Mouse (Mus musculus) NIH3T3 (cell line): ENCODE measurements at regions not wholly inside any gene's neighbourhood (a gene's known extent, or its start where the extent isn't known, plus 50 kb on each side); places are given as distances from the start of the nearest gene placed in this dataset.

ENCODE experiments used
- DNase-seq: peaks from one replicate; pipeline ENCODE4 v3.0.0-alpha.2; 2012; ENCODE audit warnings: low read depth

DNA sequence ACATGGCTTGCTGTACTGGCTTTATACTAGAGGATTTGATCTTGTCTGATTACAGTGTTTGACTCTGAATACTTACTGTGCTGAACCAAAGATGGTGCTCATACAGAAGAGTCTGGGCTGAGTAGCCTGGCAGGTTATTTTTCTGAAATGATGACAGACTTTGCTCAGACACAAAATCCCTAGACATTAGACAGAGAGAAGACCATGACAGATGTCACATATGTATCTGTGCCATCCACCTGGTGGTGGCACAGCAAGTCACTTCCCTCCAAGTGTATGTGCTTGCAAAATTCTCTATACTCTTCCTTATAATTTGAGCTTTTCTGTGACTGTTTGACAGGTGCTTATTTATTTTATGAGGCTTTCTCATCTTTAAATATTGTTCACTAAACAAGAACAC lies 80.7 kb downstream of the Gm7361 start:
- no peak for DNase-seq

DNA sequence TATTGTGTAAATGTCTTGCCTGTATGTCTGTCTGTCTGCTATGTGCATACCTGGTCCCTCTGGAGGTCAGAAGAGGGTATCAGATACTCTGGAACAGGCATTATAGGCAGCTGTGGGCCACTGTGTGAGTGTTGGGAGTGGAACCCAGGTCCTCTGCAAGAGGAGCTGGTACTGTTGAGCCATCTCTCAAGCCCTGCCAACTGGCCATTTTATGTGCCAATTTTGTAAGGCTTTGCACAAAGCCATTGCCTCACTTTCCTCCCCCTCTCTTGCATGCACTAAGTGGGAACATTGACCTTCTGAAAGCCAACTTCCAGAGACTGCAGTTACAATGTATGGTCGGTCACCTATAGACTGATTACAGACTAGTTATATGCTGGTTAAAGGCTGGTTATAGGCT lies 81.8 kb downstream of the Gm7361 start:
- no peak for DNase-seq

DNA sequence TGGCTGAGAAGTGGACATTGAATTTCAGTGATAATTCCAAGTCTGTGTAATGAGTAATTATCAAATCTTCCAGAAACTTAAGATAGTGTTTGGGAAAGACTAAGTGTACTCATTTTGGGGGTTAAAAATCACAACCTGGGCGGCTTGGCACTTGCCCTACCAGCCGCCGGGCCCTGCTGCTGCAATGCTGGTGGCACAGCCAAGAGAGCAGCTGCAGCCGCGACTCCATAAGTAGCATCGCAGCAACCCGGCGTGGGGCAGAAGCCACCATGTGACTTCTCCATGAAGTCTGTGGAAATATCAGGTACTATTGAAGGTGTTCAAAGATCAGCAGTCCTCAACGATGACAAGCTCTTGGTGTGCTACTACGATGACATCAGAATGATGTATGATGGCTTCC lies 97.7 kb downstream of the Gm7361 start:
- DNase-seq, result no peak

DNA sequence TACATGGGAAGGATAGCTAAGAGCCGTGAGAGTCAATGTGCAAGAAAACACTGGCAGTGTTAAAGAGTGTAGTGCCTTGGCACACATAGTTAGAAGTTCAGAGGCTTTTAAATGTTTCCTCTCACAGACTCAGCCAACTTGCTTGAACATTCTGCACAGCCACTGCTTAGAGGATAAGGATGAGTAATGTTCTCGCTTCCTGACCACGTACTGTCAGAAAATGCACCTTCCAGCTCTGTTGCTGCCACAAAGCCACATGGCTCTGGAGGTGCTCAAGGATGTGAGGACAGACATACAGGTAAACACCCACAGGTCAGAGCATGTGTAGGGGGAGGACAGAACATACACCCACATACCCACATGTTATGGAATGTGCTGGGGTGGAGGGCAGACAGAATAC lies 101.6 kb downstream of the Gm7361 start:
- no peak for DNase-seq

DNA sequence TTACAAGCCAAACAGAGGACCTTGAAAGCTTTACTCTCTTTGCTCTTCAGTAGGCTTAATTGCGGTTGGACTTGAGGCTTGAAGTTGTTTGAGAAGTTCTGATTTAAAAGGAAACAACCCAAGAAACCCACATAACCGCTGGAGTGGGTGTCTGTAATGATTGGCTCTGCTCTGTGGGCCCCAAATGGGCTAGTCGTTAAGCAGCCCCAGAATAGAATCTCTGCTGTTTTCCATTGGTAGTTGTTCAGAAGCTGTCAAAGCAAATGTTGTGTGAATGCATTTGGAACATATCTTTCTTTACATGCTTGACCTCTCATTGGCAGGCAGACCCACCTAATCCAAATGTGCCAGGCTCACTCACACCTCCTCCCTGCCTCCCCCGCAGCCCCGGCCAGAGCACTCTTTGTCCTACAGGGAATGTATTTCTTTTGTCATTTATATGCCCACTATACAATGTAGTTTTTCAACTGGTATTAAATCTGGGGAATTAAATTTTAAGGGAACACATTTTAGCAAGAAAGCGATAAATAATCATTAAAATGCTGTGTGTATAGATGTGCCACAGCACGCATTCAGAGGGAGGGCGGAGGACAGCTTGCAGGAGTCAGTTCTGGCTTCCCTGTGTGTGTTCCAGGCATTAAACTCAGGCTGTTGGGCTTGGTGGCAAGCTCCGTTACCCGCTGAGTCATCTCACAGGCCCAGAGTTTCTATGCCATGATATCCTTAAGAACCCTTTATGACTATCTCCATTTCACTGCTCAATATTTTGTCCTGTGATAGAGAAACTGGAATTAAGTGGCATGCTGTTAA lies 116.9 kb downstream of the Gm7361 start:
- DNase-seq, result no peak

DNA sequence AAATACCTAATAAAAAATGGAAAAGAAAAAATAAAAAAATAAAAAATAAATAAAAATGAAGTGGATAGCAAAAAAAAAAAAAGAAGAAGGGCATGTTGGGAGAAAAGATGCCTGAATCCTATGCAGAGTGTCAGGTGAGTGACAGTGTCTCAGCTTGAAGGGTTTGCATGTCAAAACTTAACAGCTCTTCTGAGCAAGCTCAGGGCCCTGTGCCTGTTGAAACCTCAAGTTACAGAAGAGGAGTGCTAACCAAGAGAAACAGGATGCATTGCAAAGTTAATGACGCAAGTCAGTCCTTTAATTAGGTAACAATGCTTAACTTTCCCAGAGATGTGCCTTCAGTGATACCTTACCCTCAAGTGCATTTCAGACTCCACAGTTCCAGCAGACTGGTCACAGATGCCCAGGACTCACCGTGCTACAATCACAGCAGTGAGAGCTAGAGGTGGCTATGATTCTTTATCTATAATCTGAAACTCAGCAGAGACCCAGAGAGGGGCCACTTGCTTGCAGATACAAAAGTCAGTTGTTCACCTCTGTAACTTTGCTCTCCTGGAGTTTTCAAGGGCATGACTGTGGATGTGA lies 149.7 kb downstream of the Gm7361 start:
- no peak for DNase-seq

DNA sequence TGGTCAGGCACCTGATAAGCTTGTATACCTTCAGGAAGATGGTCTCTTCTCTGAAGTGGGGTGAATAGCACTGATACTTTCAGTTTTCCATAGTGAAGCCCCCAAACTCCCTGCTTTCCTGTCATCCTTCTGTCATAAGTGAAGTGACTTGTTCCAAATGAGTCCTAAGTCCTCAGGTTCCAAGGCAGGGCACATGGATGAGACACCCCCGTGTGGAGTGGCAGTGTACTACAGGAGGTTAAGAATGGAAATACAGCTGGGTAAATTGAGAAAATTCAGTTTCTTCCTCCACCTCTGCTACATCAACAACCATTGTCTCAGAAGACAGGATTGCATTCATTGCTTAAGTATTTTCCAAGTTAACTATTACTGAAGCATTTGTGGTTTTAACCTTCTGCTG lies 155.7 kb downstream of the Gm7361 start:
- no peak for DNase-seq

DNA sequence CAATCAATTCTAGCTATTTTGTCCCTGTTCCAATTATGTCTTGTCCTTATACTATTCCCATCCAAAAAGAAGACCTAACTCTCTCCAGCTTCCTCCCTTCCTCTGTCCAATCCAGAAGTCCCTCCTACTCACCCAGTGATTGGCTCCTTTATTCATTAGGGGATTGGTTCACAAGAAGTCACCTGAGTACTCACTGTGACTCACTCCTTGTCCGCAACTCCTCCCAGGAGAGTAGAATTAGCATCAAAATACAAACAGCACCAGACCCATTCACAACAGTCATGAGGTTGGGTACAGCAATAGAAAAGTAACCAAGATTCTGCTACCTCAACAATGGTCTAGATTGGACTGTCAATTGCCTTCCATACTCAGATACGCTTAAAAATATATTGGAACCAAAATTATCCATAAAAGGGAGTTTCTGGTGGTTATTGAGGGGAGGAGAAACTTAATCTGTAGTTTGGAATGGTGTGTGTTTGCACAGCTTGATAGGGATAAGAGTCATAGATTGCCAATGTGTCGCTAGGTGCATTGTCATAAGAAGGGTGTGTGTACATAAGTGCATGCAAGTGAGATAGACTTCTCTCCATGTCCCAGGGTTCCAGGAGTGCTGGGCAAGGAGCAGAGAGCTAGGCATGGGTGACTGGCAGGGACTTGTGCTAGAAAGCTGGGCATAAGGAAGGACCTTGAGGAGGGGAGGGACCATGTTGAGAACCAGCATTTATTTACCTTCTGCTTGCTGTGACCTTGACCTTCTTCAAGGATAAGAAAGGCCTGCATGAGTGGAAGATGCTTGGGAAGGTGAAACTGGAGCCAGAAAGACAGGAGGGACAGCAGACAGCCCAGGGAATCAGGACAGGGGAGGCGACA lies 187.1 kb downstream of the Gm7361 start:
- DNase-seq, result no peak

DNA sequence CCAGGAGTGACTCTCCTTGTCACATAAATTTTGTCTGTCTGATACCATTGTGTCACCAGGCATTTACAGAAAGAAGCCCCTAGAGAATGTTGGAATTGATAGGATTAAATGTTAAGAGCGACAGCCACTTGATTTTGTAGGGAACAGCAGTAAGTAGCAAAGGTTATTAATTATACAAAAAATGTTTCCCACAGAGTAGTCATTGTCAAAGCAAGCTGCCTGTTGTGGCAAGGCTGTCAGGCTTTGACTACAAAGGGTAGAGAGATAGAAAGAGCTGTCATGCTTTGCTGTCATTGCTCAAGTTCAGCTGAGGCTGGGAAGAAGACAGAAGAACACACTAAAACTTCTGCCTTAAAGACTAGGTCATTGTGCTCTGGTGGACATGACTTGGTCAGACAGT lies 193.8 kb downstream of the Gm7361 start:
- DNase-seq, result no peak

DNA sequence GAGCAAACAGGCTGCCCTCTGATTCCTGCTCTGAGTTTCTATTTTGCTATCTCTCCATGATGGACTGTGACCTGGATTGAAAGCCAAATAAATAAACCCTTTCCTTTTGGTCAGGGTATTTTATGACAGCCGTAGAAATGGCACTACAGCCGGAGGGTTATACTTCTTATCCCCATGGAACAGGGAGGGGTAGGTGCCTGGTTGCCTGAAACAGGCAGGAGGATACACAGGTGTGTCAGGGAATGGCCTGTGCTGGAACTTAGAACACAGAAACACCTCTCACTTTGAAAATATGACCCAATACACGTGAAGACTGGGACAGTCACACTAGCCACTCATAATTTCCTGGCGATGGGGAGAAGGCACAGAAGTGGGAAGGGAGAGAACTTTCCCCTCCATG lies 200.1 kb downstream of the Gm7361 start:
- no peak for DNase-seq

DNA sequence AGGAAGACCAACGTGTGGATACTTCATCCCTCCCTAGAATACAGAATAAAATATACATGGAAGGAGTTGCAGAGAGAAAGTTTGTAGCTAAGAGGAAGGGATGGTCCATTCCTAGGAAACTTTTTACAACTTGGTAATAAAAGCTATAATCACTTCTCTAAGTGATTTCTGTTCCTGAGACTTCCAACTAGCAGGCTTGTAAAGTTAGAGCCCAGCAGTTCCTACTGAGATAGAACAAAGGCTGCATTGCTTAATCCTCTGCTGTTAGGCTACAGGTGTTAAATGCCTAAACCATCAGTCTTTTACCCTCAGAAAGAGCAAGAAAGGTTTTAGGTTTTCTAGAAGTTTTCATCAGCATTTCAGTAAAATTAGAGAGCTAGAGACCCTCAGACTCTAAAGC lies 209.2 kb downstream of the Gm7361 start:
- no peak for DNase-seq

DNA sequence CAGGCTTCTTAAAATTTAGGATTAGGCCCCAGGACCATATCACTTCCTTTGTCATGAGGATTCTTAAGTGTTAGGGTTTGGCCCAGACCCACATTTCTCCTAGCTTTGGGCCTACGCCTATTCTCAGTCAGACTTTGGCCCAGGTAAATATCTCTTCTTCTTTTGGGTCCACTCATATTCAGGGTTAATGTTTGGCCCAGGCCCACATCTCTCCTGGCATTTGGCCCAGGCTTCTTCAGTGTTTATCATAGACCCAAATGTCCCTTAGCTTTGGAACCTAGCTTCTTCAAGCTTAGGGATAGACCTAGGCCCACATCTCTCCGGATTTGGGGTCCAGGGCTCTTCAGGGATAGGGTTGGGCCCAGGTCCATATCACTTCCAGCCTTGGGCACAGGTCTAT lies 228.2 kb downstream of the Gm7361 start:
- DNase-seq, result no peak

DNA sequence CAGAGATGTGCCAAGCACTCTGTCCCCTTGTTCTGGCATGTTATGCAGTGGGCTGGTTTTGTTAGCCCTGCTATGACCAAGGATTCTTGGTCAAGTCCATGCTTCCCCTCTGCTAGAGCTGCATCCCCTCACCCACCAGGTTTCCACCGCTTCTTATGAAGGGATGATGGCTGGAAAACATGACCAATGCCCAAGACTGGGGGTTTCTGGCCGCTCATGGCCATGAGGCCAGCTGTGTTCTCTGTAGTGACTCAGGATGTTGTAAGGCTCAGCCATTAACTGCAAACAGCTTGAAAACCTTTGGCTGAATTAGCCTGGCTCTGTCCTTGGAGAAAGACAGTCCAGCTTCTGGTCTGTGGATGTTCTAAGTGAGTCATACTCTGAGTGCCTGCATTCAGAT lies 236.5 kb downstream of the Gm7361 start:
- DNase-seq, result no peak

DNA sequence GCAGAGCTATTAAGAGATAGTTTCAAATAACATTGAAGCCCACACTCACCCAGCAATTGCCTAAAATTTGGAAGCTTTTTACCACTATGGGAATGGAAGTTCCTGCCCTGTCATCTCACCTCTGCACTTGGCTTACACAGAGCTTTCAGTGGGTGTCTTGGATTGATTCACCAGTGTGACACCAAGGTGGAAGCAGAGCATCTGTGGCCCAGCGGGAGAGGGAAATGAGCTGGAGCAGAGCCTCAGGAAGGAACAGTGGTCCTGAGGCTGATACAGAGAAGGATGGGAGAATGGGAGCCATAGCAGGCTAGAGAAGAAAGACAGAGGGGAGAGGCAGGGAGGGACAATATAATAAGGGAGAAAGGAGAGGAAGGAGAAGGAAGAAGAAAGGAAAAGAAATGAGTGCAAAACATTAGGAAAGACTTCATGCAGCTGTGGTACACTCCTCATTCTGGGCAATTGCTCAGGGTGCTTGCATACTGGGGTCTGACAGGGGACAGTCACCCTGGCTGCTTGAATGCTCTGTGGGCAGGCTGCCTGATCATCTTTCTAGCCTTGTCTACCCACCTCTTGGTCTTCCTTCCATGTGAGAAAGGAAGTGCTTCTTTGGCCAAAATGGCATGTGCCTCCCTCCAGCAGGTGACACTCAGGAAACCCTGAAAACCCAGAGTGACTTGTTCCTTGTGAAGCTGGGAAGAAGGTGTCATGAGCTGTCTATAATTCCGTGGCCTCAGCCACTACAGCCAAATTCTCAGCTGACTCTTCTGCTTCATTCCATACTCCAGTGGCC lies 240.3 kb downstream of the Gm7361 start:
- no peak for DNase-seq

DNA sequence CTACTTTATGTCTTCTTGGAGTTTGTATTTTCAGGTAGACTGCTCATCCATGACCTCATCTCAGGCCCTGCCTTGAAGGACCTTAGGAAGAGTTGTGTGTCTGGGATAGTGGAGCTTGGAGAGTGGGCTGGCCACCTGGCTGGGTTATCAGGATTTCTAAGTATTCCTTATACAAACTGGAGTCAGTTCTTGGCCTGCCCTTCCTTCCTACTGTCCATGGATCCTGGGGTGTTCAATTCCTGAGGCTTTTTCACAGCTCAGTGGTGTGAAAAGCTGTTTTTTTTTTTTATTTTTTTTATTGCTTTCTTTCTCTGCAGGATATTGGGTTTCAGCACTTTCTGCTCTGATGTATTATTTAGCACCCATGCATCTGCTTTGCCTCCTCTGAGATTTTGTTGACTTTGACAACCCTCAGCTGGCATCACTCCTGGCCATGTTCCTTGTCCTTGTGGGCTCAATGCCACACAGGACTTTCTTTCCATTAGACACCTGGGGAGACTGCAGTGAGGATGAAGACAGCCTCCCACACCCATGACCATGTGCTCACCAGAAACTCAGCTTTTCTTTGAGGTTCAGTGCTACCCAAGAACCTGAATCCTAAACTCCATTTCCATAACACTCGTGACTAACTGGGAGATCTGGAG lies 252.2 kb downstream of the Gm7361 start:
- DNase-seq, result no peak

DNA sequence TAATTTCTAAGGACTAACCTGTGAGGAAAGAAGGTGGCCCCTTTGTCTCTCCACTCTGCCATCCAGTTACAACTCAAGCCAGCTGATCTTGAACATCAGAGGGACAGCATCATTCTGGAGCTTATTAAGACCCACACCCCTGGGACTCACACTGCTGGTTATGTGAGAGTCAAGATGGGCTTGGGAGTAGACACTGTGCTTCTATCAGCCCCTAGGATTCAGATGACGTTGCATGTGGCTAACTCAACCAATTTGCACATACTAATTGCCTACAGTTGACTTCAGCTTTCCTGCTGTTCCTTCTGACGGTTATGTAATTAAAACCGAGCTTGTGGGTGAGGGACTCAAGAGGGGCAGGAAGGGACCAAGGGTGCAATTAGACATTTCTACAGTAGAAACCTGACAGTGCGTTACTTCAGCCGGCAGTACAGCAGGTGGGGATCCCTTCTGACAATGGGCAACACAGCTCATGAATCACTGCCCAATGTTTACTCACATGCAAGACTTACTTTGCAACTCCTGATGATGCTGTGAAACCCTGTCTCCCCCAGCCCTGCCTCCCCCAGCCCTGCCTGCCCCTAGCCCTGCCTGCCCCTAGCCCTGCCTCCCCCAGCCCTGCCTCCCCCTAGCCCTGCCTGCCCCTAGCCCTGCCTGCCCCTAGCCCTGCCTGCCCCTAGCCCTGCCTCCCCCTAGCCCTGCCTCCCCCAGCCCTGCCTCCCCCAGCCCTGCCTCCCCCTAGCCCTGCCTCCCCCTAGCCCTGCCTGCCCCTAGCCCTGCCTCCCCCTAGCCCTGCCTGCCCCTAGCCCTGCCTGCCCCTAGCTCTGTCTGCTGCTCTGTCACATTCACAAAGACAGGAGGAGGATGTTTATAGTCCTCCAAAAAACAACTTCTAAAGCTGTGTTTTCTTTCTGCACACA lies 255.8 kb downstream of the Gm7361 start:
- no peak for DNase-seq

DNA sequence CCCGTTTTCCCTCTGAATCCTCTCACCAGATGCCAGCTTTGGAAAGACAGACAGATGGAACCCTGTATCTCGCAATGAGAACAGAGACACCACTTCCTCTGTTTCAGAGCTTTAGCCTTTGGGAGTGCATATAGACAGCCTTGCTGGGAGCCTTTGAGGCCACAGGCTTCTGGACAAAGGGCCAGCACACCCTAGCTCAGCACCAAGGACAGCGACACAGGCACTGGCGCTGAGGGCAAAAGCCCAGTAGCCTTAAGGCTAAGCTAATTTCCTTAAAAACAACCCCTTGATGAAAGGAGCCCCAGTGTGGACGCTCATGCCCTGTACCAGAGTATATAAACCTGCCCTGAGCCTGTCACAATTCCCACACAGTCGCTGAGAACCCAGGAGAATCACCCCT lies 278.1 kb downstream of the Gm7361 start:
- DNase-seq, result peak; percentile 67

DNA sequence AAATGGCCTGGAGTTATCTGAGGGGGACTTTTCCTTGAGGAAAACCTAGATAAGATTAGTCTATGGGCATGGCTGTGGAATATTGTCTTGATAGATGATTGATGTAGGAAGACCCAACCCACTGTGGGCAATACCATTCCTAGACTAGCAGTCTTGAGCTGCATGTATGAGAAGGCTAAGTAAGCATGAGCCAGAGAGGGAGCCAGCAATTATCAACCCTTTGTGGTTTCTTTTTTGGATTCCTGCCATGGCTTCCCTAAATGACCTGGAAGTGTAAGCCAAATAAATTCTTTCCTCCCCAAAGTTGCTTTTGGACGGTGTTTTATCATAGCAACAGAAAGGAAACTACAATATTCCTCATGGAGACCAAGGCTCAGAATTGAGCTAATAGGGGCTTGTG lies 253.7 kb upstream of the Dpp6 start:
- no peak for DNase-seq

DNA sequence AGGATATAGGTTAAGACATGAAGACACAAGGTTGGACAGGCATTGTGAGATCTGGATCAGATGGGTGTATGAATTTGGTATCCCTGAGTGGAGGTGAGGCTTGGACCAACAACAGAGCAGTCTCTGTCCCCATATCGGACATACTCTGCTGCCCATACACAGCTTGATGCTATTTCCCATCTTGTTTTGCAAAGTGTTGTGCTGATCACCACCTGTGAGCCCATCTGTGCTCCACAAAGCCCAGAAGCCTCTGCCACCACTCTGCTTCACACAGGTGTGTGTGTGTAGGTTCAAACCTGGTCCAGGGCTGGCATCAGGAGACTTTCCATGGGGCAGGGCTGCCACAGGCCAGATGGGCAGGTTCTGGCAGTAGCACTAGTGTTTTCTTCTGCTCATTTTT lies 252.9 kb upstream of the Dpp6 start:
- DNase-seq, result no peak

DNA sequence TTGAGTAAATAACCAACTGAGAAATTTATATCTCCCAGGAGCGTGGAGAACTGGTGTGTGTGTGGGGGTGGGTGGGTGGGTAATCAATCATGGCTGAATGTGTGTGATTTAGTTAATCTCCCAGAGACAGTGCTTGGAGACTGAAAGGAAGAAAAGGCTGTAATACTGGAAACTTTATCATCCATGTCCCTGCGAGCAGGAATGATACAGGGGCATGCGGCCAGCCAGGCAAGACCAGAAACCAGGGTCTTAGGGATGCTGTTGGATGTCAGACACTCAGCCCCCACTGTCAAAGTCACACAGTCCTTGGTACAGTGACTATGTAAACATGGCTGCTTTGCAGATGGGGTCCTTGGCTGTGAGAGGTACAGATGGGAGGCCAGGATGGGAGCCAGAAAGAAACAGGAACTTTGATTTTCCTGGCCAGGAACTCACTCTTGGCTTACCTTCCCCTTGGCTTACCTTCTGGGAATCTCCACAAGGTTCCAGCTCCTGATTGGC lies 244.3 kb upstream of the Dpp6 start:
- DNase-seq, result no peak

DNA sequence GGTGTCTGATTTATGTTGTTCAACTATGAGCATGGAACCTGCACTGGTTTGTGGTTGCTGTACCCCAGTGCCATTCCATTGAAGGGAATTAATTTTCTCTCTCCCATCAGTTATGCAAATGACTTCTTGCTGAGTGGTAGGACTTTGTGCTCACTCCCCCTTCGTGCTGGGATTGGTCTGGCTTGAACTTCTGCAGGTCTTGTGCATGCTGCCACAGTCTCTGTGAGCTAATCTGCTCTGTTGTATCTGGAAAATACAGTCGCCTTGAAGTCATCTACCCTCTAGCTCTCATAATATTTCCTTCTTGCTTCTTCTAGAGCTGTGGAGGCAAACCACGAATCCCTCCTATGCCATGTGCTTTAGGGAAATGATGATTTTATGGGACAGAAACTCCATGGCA lies 243.6 kb upstream of the Dpp6 start:
- no peak for DNase-seq
